Mouse (Mus musculus) ES-CJ7 (cell line): ENCODE results near the gene Arfgef2.

Experiments
- DNase-seq: peaks from one replicate; pipeline ENCODE4 v3.0.0; 2011; ENCODE audit warnings: low read depth, low spot score

Gene Arfgef2

DNA sequence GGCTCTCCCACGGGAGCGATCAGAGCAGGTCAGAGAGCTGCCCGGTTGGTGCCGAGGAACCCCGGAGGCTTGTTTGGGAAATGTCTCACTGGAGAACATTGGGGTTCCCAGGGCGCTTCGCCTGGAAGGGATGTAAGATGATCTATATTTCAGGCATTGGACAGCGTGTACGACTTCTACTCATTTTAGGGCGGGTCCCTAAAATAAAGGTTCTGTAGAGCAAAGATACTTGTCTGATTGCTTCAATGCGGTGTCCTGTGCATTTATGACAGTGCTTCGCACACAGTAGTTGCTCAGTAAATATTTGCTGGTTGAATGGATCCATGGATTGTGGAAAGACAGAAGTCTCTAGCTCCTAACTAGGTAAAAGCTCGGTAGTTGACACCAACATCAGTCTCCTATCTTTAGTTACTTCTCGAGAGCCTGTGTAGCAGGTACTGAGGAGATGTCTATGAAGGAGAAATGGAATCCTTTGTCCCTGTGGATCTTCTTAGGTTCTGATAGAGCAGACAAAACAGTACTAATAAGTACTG, 851 bp downstream of the Arfgef2 start:
- DNase-seq, result no peak

DNA sequence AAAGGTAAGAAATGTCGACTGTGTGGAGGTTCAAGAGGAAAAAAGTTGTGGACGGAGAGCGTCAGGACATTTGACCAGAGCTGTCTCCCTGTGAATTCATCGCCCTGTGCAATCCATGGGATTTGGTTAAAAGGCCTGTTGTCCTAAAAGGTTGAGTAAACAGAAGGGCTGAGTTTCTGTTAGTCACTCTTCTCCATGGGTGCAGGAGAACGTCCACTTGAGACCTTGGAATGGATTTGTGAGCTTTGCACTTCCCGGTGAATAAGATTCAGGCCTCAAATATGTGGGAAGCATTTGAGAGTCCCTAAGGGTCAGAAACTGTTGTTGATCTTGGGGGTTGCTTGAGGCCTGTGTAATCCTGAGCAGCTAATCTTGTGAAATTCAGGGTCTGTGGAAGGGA, 1.4 kb downstream of the Arfgef2 start:
- DNase-seq, result no peak

- DNase-seq, result no peak
Measured at GRCm38 (mm10) chr2:166809499-166809898, 4.1 kb downstream of the Arfgef2 start.

GRCm38 (mm10) chr2:166810821-166811220, 5.4 kb downstream of the Arfgef2 start:
- no peak for DNase-seq

- DNase-seq, result no peak
Measured at GRCm38 (mm10) chr2:166818463-166819143, 13.2 kb downstream of the Arfgef2 start.

DNA sequence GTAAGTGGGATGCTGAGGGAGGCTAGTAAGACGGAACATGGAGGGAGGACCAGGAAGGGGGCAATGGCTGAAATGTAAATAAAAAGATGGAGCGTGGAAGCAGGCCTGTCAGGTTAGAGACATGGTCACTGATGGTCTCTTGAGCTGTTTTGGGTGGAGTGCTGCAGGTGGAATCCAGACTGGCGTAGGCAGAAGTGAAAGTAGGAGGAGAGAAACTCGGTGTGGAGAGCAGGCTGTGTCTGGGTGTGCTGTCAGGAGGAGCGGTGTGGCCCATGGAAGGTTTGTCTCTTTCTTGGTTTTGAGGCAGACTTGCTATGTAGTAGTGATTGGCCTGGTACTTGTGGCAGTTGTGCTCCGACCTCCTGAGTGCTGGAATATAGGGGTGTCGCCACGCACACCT, 14.5 kb downstream of the Arfgef2 start:
- DNase-seq, result no peak

- DNase-seq, result peak; percentile 24
Measured at GRCm38 (mm10) chr2:166820844-166821243, 15.5 kb downstream of the Arfgef2 start.

- DNase-seq, result no peak
Measured at GRCm38 (mm10) chr2:166821406-166821805, 16.0 kb downstream of the Arfgef2 start.

GRCm38 (mm10) chr2:166822119-166822826, 16.9 kb downstream of the Arfgef2 start:
- DNase-seq, result no peak

GRCm38 (mm10) chr2:166822901-166823300, 17.5 kb downstream of the Arfgef2 start:
- DNase-seq, result no peak

DNA sequence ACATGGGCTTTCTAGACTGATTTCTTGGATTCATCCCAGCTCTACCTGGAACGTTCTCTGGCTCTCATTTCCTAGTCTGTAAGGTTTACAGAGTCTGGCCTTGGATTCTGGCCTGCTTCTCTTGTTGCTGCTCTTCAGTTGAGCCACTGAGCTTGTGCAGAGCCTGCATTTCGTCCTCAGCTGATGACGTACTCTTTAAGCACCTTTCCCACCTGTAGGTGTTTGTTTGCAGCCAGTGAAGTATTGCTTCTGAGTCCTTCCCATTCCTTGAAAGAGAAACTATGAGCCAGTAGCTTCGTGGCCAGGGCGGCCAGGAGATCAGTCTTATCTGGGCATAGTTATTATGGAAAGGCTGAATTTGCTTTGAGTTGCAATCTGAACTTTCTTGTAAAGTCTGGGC, 19.0 kb downstream of the Arfgef2 start:
- no peak for DNase-seq

GRCm38 (mm10) chr2:166824998-166825397, 19.6 kb downstream of the Arfgef2 start:
- no peak for DNase-seq

- no peak for DNase-seq
Measured at GRCm38 (mm10) chr2:166826491-166827224, 21.3 kb downstream of the Arfgef2 start.

GRCm38 (mm10) chr2:166828306-166828705, 22.9 kb downstream of the Arfgef2 start:
- DNase-seq, result no peak

- no peak for DNase-seq
Measured at GRCm38 (mm10) chr2:166830350-166830749, 25.0 kb downstream of the Arfgef2 start.

DNA sequence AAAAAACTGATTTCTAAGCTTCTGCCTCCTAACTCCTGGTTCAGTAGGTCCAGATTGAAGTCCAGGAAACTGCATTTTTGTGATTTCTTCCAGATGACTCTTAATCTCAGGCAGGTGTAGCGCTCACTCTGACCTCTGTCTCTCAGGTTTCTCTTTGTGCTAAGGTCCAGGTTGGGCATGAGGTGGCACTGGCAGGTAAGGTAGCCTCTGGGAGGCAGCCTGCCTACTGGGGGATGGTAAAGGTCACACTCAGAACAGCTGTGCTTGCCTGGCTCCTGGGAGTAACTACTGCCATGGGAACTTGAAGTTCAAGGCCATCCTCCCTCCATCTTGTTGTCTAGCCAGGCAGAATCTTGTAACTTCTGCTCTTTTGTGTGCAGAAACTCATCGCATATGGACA, 28.7 kb downstream of the Arfgef2 start:
- no peak for DNase-seq

DNA sequence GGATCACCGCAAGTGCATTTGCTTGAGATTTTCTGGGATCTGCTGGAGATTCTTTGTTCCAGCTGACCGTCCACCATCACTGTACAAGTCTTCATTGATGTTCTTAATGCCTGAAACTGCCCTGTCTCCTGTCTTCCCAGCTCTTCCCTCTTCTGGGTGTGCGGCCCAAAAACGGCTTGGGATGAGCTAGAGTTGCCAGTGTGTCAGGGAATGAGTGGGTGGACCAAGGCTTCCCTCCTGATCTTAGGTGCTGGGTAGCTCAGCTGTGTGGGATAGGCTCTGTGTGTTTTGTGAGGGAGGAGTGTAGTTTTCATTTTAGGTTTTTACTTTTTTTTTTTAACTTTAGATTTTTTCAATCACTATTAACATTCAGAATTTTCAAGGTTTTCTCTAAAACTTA, 29.4 kb downstream of the Arfgef2 start:
- DNase-seq, result no peak

DNA sequence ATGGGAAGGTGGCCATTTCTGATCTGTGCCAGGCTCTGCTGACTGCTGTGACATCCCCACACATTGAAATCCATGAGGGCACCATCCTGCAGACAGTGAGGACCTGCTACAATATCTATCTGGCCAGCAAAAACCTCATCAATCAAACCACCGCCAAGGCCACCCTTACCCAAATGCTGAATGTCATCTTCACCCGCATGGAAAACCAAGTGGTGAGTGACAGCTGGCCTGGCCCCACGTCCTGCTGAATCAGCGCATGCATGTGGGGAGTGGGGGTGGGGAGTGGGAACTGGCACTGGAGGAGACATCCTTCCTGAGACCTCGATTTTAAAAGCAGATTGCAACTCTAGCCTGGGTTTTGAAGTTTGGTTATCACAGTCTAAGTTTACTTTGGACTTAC, 30.2 kb downstream of the Arfgef2 start:
- no peak for DNase-seq

DNA sequence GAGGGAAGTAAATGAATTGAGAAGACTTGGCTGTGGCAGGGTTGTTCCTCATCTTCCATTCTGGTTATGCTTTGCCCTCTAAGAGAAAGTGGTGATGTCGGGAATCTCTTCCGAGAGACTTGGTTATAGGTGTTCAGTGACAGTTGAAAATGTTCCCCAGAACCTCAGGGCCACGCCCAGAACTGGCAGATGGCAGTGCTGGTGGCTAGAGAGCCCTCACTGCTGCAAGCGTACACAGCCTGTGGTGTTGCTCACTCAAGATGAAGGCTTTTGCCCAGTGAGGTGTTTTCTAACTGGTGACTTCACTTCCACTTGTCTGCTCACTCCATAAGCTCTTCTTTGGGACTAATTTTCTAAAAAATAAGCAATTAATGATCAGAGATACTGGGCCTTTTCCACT, 36.4 kb downstream of the Arfgef2 start:
- no peak for DNase-seq

DNA sequence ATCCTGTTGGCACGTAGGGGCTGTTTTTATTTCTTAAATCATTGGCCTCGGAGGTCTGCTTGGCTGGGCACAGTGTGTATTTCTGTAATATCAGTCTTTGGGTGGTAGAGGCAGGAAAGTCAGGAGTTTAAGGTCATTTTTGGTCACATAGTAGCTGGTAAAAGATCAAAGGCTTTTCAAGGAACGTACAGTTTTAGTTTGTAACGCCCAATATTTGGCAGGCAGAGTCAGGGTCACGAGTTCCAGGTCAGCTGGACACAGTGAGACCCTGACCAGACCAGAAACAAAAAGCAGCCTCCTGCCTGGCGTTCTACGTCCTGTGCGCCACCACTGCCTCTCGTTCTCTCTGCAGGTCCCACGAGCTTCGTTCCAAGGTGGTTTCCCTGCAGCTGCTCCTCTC, 45.3 kb downstream of the Arfgef2 start:
- DNase-seq, result no peak

DNA sequence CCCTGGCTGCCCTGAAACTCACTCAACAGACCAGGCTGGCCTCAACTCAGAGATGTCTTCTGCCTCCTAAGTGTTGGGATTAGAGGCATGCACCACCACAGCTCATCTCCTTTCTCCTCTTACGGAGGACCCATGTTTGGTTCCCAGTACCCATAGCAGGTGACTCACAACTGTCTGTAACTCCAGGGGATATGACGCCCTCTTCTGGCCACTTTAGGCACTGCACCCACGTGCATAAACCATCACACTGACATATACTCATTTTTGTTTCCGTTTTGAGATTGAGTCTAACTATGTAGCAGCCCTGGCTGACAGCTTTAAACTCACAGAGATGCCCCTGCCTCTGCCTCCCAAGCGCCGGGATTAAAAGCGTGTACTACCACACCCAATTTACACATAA, 46.9 kb downstream of the Arfgef2 start:
- DNase-seq, result peak; percentile 38

GRCm38 (mm10) chr2:166855771-166856170, 50.4 kb downstream of the Arfgef2 start:
- no peak for DNase-seq
